Mouse (Mus musculus) small intestine, adult 2 months (tissue): ENCODE measurements around the gene Wrb.

ENCODE experiments used
- CTCF ChIP-seq: fragments of 200-500 bp; IDR thresholded peaks from 2 replicates; pipeline ENCODE4 v1.5.1; 2012; ENCODE audit warnings: low read depth, mild to moderate bottlenecking, control low read depth, inconsistent platforms, low read length, moderate library complexity, mixed read lengths; ENCODE audit not compliant: insufficient replicate concordance, insufficient read length; ENCODE audit errors: extremely low read depth
- POLR2A ChIP-seq: fragments of 200-500 bp; IDR thresholded peaks from 2 replicates; pipeline ENCODE4 v1.6.1; 2012; ENCODE audit warnings: low read depth, mild to moderate bottlenecking, control low read depth, inconsistent platforms, low read length, moderate library complexity

DNA sequence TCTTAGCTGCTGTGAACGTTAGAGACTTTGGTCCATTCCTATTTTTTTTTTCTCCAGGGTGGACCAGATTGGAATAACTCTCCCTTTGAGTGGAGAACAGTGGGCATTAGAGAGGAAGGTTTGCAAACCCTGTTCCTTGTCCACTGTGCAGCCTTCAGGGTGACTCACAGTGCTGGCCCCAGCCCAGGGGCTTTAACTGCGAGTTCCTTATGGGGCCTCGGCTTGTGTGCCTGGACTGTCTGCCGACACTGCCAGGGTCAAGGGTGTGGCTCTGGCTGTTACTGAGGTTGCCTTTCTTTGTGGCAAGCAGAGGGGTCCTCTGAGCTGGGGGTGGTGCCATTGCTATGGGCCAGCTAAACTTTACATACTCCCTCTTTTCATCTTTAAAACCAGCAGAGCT is 5.8 kb downstream of the Wrb start:
- TF ChIP-seq CTCF (no peak), POLR2A (no peak)
